Mouse (Mus musculus): ENCODE measurements at regions not wholly inside any gene's neighbourhood (a gene's known extent, or its start where the extent isn't known, plus 50 kb on each side); places are given as distances from the start of the nearest gene placed in this dataset.
A peak's percentile ranks its signal among the peaks of the same experiment; 100 is the strongest.

- DNase-seq (ENCODE audit: extremely low read depth), result peak; percentile 52
- no peak overlapping the region for H3K9ac ChIP-seq (ENCODE audit: insufficient read depth, low read depth)
Observed at GRCm38 (mm10) chr16:62562051-62562450, 224.6 kb downstream of the Nsun3 start.

GRCm38 (mm10) chr16:62543156-62543555, 243.5 kb downstream of the Nsun3 start:
- no peak overlapping the region for H3K27ac ChIP-seq (ENCODE audit: insufficient read depth, low read depth)
- no peaks in the 10 kb centered on the region for H3K4me1 ChIP-seq (ENCODE audit: control insufficient read depth in 1 of 2, insufficient read depth in 2 of 2)
- H3K4me2 ChIP-seq (ENCODE audit: insufficient read depth, low read depth, poor library complexity, severe bottlenecking), result no peak overlapping the region
- in situ Hi-C loops (cut with MboI; ENCODE audit: low pct_ligation_motif_present, low pct_unique_long_range_greater_than_20kb, low sequenced_read_pairs), result no loop called here
- no peak overlapping the region for H3K4me3 ChIP-seq (replicated peaks in 1 of 3; ENCODE audit: low read depth in 2 of 3, low read length in 2 of 3, poor library complexity in 1 of 3)
- no peaks in the 10 kb centered on the region for H3K79me2 ChIP-seq (replicated peaks; ENCODE audit: control insufficient read depth, extremely low read depth, insufficient read depth, poor library complexity, severe bottlenecking)
- H3K9ac ChIP-seq (ENCODE audit: insufficient read depth, low read depth), result no peak overlapping the region
- H3K36me3 ChIP-seq (replicated peaks in 1 of 2; ENCODE audit: control insufficient read depth in 1 of 2, insufficient read depth in 1 of 2, low read length in 1 of 2), result no peaks in the 10 kb centered on the region
- H3K9me3 ChIP-seq (replicated peaks; ENCODE audit: low read length), result no peaks in the 10 kb centered on the region
- dilution Hi-C loops (cut with MboI; ENCODE audit: extremely low pct_ligation_motif_present, extremely low pct_unique_long_range_greater_than_20kb, low sequenced_read_pairs), result no loop called here
- DNase-seq (ENCODE audit: extremely low read depth), result no peak
- TF ChIP-seq EP300 (IDR thresholded peaks at IDR 0.05; ENCODE audit: low read length) (no peak), ZMIZ1 (IDR thresholded peaks at IDR 0.05; ENCODE audit: low read depth, low read length) (no peak), CHD2 (IDR thresholded peaks at IDR 0.05; ENCODE audit: low read length) (no peak), MXI1 (IDR thresholded peaks at IDR 0.05; ENCODE audit: low read depth, low read length) (no peak), TBP (conservative IDR thresholded peaks at IDR 0.05; ENCODE audit: low read depth, low read length) (no peak), USF2 (conservative IDR thresholded peaks at IDR 0.05; ENCODE audit: low read depth, low read length) (no peak), JUND (conservative IDR thresholded peaks at IDR 0.05; ENCODE audit: low read depth, low read length) (no peak), UBTF (IDR thresholded peaks at IDR 0.05; ENCODE audit: low read depth, low read length) (no peak), MEF2A (IDR thresholded peaks at IDR 0.05; ENCODE audit: borderline replicate concordance, low read depth, low read length) (no peak), ETS1 (conservative IDR thresholded peaks at IDR 0.05; ENCODE audit: low read depth, low read length) (no peak), RAD21 (IDR thresholded peaks at IDR 0.05; ENCODE audit: low read depth, low read length) (no peak; the same call in 1 of the 2 replicates), ZC3H11A (IDR thresholded peaks at IDR 0.05; ENCODE audit: low read depth, low read length) (no peak), MAX (IDR thresholded peaks at IDR 0.05; ENCODE audit: low read length) (no peak), IRF4 (IDR thresholded peaks at IDR 0.05; ENCODE audit: low read depth, low read length) (no peak), E2F4 (IDR thresholded peaks at IDR 0.05; ENCODE audit: insufficient replicate concordance, low read depth, low read length) (no peak), SIN3A (IDR thresholded peaks at IDR 0.05; ENCODE audit: low read length) (no peak), NRF1 (IDR thresholded peaks at IDR 0.05; ENCODE audit: low read depth, low read length) (no peak)
- H3K27me3 ChIP-seq (replicated peaks), result peaks cover 10% of the 10 kb centered on the region

More at GRCm38 (mm10) chr16:62562051-62562450, 224.6 kb downstream of the Nsun3 start:
- no peaks in the 10 kb centered on the region for H3K36me3 ChIP-seq (replicated peaks in 1 of 2; ENCODE audit: control insufficient read depth in 1 of 2, insufficient read depth in 1 of 2, low read length in 1 of 2)
- H3K27me3 ChIP-seq (replicated peaks), result peaks cover 2% of the 10 kb centered on the region
- H3K27ac ChIP-seq (ENCODE audit: insufficient read depth, low read depth), result no peak overlapping the region
- no peaks in the 10 kb centered on the region for H3K9me3 ChIP-seq (replicated peaks; ENCODE audit: low read length)
- H3K79me2 ChIP-seq (replicated peaks; ENCODE audit: control insufficient read depth, extremely low read depth, insufficient read depth, poor library complexity, severe bottlenecking), result no peaks in the 10 kb centered on the region
- H3K4me3 ChIP-seq (replicated peaks in 1 of 3; ENCODE audit: low read depth in 2 of 3, low read length in 2 of 3, poor library complexity in 1 of 3), result no peak overlapping the region
- dilution Hi-C loops (cut with MboI; ENCODE audit: extremely low pct_ligation_motif_present, extremely low pct_unique_long_range_greater_than_20kb, low sequenced_read_pairs), result no loop called here
- H3K4me1 ChIP-seq (ENCODE audit: control insufficient read depth in 1 of 2, insufficient read depth in 2 of 2), result no peaks in the 10 kb centered on the region
- no peak overlapping the region for H3K4me2 ChIP-seq (ENCODE audit: insufficient read depth, low read depth, poor library complexity, severe bottlenecking)
- TF ChIP-seq PAX5 (IDR thresholded peaks at IDR 0.05; ENCODE audit: low read length), result no peak
- no peak for TF ChIP-seq MYC (IDR thresholded peaks at IDR 0.05; ENCODE audit: low read depth, low read length)
- TF ChIP-seq TCF12 (IDR thresholded peaks at IDR 0.05; ENCODE audit: low read depth, low read length), result no peak
- peak; percentile 67 to 73 for TF ChIP-seq CTCF (conservative IDR thresholded peaks at IDR 0.05 in 1 of 2, IDR thresholded peaks at IDR 0.05 in 1 of 2; ENCODE audit: low read depth in 2 of 2, low read length in 2 of 2)
- TF ChIP-seq NELFE (IDR thresholded peaks at IDR 0.05; ENCODE audit: low read depth, low read length), result no peak
- no peak for TF ChIP-seq BHLHE40 (IDR thresholded peaks at IDR 0.05; ENCODE audit: low read depth, low read length)
- TF ChIP-seq ELF1 (IDR thresholded peaks at IDR 0.05; ENCODE audit: low read depth, low read length), result no peak
- TF ChIP-seq CHD2 (IDR thresholded peaks at IDR 0.05; ENCODE audit: low read length), result no peak
- no peak for TF ChIP-seq MXI1 (IDR thresholded peaks at IDR 0.05; ENCODE audit: low read depth, low read length)
- no peak for TF ChIP-seq POLR2AphosphoS2 (IDR thresholded peaks at IDR 0.05; ENCODE audit: low read depth, low read length)
- TF ChIP-seq JUND (conservative IDR thresholded peaks at IDR 0.05; ENCODE audit: low read depth, low read length), result no peak
- peak; percentile 38; the same call in 1 of the 2 replicates for TF ChIP-seq SMC3 (IDR thresholded peaks at IDR 0.05; ENCODE audit: low read depth, low read length)
- TF ChIP-seq RCOR1 (conservative IDR thresholded peaks at IDR 0.05; ENCODE audit: low read depth, low read length), result no peak
- no peak for TF ChIP-seq E2F4 (IDR thresholded peaks at IDR 0.05; ENCODE audit: insufficient replicate concordance, low read depth, low read length)
- no peak for TF ChIP-seq GABPA (IDR thresholded peaks at IDR 0.05; ENCODE audit: insufficient replicate concordance, low read depth, low read length)
- TF ChIP-seq POLR2A (IDR thresholded peaks at IDR 0.05; ENCODE audit: low read depth, low read length), result no peak
- peak; percentile 60 for TF ChIP-seq RAD21 (IDR thresholded peaks at IDR 0.05; ENCODE audit: low read depth, low read length)
- TF ChIP-seq SIN3A (IDR thresholded peaks at IDR 0.05; ENCODE audit: low read length), result no peak
- TF ChIP-seq UBTF (IDR thresholded peaks at IDR 0.05; ENCODE audit: low read depth, low read length), result no peak
- no peak for TF ChIP-seq ZNF384 (IDR thresholded peaks at IDR 0.05; ENCODE audit: low read depth, low read length)
- in situ Hi-C loops (cut with MboI; ENCODE audit: low pct_ligation_motif_present, low pct_unique_long_range_greater_than_20kb, low sequenced_read_pairs), result no loop called here
